Mouse (Mus musculus) heart, postnatal 0 days (tissue): ENCODE results near the gene Ing3.

Experiments
- CTCF ChIP-seq: IDR thresholded peaks from 2 replicates; pipeline ENCODE4 v1.5.1; 2016; ENCODE audit warnings: antibody characterized with exemption, control low read depth, low read depth
- EP300 ChIP-seq: IDR thresholded peaks from 2 replicates; pipeline ENCODE4 v1.6.1; 2016; ENCODE audit warnings: antibody characterized with exemption, low read depth

- TF ChIP-seq CTCF (no peak), EP300 (no peak)
Measured at GRCm38 (mm10) chr6:21910804-21911203, 38.6 kb upstream of the Ing3 start.
